Mouse (Mus musculus): ENCODE results near the gene Lgals7. TPM values are rescaled to one million over a fixed set of nuclear protein-coding genes. Genes with fewer than 3 reads are reported as not detected.

Lgals7 gene
- polyA plus RNA-seq, 1 experiment: 1.2 TPM

GRCm38 (mm10) chr7:28827338-28827737 is 36.3 kb upstream of the Lgals7 start:
- Histone ChIP-seq H3K4me3 (ENCODE audit: insufficient read depth, low read length) (no peak overlapping the region), H3K4me1 (ENCODE audit: control insufficient read depth, insufficient read depth, low read length) (peaks cover 3% of the 10 kb centered on the region), H3K27ac (ENCODE audit: insufficient read depth, low read length) (no peak overlapping the region)
- TF ChIP-seq POLR2A (IDR thresholded peaks at IDR 0.05; ENCODE audit: extremely low read depth, insufficient read depth, low read length) (no peak), CTCF (IDR thresholded peaks at IDR 0.05; ENCODE audit: extremely low read depth, insufficient read depth, low read length) (no peak)

DNA sequence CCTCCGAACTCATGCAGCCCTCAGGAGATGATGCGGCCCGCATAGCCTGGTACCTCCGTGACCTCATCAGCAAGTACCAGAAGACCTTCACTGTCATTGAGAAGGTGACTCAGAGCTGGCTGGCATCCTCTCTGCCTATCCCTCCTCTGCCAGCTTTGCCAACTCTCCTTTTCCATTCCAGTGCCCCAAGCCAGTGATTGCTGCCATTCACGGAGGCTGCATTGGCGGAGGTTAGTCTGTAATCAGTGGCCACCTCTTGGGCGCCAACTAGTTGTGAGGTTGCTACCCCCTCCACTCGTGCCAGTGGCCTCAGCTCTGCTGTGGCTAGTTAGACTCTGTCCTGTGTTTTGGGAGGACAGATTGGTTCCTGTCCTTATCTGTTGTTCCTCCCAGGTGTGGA is 33.8 kb upstream of the Lgals7 start:
- peaks cover 1% of the 10 kb centered on the region; the same call in 1 of the 2 replicates for H3K4me1 ChIP-seq (ENCODE audit: control insufficient read depth, insufficient read depth, low read length)
- TF ChIP-seq POLR2A (IDR thresholded peaks at IDR 0.05; ENCODE audit: extremely low read depth, insufficient read depth, low read length): no peak
- no peak for TF ChIP-seq CTCF (IDR thresholded peaks at IDR 0.05; ENCODE audit: extremely low read depth, insufficient read depth, low read length)
- no peak overlapping the region for H3K27ac ChIP-seq (ENCODE audit: insufficient read depth, low read length)
- H3K4me3 ChIP-seq (ENCODE audit: insufficient read depth, low read length): no peak overlapping the region

DNA sequence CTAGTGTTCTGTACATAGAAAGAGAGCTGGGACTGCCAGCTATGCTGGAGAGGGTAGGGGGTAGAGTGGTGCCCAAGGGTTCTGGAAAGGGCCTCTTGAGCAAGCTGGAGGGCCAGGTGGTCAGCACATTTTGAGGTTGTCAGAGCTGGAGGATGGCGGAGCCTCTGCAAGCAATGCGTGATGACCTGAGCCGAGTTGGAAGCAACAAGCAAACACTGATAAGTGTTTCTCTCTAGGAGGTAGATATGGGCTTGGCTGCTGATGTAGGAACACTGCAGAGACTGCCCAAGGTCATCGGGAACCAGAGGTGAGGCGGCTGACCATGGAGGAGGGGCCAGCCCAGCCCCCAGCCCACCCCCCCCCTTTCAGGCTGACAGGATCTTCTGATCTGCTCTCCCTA is 32.7 kb upstream of the Lgals7 start:
- Histone ChIP-seq H3K4me3 (ENCODE audit: insufficient read depth, low read length) (no peak overlapping the region), H3K27ac (ENCODE audit: insufficient read depth, low read length) (no peak overlapping the region), H3K4me1 (ENCODE audit: control insufficient read depth, insufficient read depth, low read length) (no peaks in the 10 kb centered on the region; the same call in 1 of the 2 replicates)
- no peak for TF ChIP-seq CTCF (IDR thresholded peaks at IDR 0.05; ENCODE audit: extremely low read depth, insufficient read depth, low read length)
- no peak for TF ChIP-seq POLR2A (IDR thresholded peaks at IDR 0.05; ENCODE audit: extremely low read depth, insufficient read depth, low read length)

DNA sequence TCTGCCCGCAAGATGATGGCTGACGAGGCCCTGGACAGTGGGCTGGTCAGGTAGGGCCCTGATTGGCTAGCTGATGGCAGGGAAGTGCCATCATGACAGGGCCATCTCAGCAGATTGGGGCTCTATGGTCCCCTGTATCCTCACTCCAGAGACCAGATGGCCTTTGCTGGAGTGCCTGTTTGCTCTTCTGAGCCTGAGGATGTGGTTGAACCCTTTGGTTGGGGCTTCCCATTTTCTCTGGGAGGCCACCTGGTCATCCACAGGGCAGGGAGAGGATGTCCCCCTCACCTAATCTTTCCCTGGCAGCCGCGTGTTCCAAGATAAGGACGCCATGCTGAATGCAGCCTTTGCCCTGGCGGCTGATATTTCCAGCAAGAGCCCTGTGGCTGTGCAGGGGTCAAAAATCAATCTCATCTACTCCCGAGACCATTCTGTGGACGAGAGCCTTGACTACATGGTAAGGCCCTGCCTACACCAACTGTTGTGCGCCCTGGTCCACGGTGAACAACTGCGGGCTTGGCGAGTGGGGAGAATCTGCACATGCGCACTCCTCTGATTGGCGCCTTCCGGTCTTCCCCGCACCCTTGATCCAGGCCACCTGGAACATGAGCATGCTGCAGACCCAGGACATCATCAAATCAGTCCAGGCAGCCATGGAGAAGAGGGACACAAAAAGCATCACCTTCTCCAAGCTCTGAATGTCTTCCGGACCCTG is 32.1 kb upstream of the Lgals7 start:
- no peak overlapping the region for H3K4me3 ChIP-seq (ENCODE audit: insufficient read depth, low read length)
- H3K4me1 ChIP-seq (ENCODE audit: control insufficient read depth, insufficient read depth, low read length): no peaks in the 10 kb centered on the region; the same call in 1 of the 2 replicates
- no peak overlapping the region for H3K27ac ChIP-seq (ENCODE audit: insufficient read depth, low read length)
- TF ChIP-seq CTCF (IDR thresholded peaks at IDR 0.05; ENCODE audit: extremely low read depth, insufficient read depth, low read length) (no peak), POLR2A (IDR thresholded peaks at IDR 0.05; ENCODE audit: extremely low read depth, insufficient read depth, low read length) (no peak)

DNA sequence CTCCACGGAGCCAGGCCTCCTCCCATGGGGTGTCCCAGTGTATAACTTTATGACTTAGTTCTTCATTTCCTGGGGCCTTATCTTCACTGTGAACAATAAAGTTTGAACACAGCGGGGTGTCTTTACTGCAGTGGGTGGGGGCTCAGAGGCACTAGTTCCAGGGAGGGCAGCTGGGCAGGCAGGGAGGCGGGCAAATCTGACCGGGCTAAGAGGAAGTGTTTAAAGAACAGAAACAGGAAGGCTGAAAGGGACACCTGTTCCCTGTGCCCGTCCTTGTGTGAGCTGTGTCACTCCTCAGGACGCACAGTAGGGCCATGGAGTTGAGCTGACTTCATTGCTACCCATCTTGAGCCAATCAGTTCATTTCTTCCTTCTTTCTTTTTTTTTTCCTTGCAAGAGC is 31.5 kb upstream of the Lgals7 start:
- Histone ChIP-seq H3K4me3 (ENCODE audit: insufficient read depth, low read length) (no peak overlapping the region), H3K4me1 (ENCODE audit: control insufficient read depth, insufficient read depth, low read length) (no peaks in the 10 kb centered on the region; the same call in 1 of the 2 replicates), H3K27ac (ENCODE audit: insufficient read depth, low read length) (no peak overlapping the region)
- TF ChIP-seq CTCF (IDR thresholded peaks at IDR 0.05; ENCODE audit: extremely low read depth, insufficient read depth, low read length): no peak
- no peak for TF ChIP-seq POLR2A (IDR thresholded peaks at IDR 0.05; ENCODE audit: extremely low read depth, insufficient read depth, low read length)

DNA sequence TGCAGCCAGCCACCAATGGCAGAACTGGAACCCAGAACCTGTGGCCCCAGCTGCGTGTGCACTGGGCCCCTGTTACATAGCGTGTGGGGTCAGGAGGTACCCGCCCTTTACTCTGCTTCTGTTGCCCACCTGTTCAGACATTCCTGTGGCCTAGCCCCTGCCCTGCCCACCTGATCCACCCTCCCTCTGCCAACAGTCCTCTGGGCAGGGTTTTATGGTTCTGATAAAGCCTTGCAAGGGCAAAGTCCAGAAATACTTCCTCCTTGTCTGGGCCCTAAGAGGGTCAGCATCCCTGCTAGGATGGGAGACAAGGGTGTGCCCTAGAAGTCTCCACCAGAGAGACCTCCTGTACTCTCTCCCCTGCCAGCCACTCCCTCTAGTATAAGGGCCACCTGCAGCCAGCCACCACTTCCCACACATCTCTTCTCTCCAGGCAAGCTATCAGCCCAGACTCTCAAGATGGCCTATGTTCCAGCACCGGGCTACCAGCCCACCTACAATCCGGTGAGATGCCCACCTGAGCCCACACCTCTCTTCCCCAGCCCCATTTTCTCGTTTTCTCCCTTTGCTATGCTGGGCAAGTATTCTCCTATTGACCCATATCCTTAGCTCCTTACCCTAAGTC is 29.8 kb upstream of the Lgals7 start, which contains the start of gene Lgals4:
Lgals4 (plus strand) TSS at position 132 of the 625 bp plus-strand sequence.
- no peak within 1 kb of the TSS for H3K27ac ChIP-seq (ENCODE audit: insufficient read depth, low read length)
- no peak within 1 kb of the TSS for H3K4me3 ChIP-seq (ENCODE audit: insufficient read depth, low read length)
- TF ChIP-seq POLR2A (IDR thresholded peaks at IDR 0.05; ENCODE audit: extremely low read depth, insufficient read depth, low read length) (no peak), CTCF (IDR thresholded peaks at IDR 0.05; ENCODE audit: extremely low read depth, insufficient read depth, low read length) (no peak)
- no peaks in the 10 kb centered on the region; the same call in 1 of the 2 replicates for H3K4me1 ChIP-seq (ENCODE audit: control insufficient read depth, insufficient read depth, low read length)

GRCm38 (mm10) chr7:28836936-28837335 is 26.7 kb upstream of the Lgals7 start:
- TF ChIP-seq POLR2A (IDR thresholded peaks at IDR 0.05; ENCODE audit: extremely low read depth, insufficient read depth, low read length) (no peak), CTCF (IDR thresholded peaks at IDR 0.05; ENCODE audit: extremely low read depth, insufficient read depth, low read length) (no peak)
- H3K4me1 ChIP-seq (ENCODE audit: control insufficient read depth, insufficient read depth, low read length): no peaks in the 10 kb centered on the region
- no peak overlapping the region for H3K27ac ChIP-seq (ENCODE audit: insufficient read depth, low read length)
- H3K4me3 ChIP-seq (ENCODE audit: insufficient read depth, low read length): no peak overlapping the region

DNA sequence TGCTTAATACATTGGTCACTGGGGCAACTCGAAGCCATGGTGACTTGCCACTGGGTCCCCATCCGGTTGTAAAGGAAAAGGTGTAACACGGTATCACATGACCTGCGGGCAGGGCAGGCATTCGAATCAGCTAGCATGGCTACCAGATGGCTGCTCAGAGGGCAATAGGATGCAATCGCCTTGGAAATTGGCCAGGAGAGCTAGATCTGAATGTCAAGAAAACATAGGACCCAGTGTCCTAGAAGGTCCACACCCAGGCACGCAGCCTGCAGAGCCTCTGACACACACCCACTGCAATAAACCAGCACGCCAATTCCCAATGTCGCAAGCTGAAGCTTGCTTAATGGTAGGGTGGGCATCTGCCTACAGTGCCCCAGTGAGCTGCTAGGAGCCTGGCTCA is 25.3 kb upstream of the Lgals7 start:
- Histone ChIP-seq H3K4me3 (ENCODE audit: insufficient read depth, low read length) (no peak overlapping the region), H3K4me1 (ENCODE audit: control insufficient read depth, insufficient read depth, low read length) (no peaks in the 10 kb centered on the region), H3K27ac (ENCODE audit: insufficient read depth, low read length) (no peak overlapping the region)
- TF ChIP-seq POLR2A (IDR thresholded peaks at IDR 0.05; ENCODE audit: extremely low read depth, insufficient read depth, low read length) (no peak), CTCF (IDR thresholded peaks at IDR 0.05; ENCODE audit: extremely low read depth, insufficient read depth, low read length) (no peak)

DNA sequence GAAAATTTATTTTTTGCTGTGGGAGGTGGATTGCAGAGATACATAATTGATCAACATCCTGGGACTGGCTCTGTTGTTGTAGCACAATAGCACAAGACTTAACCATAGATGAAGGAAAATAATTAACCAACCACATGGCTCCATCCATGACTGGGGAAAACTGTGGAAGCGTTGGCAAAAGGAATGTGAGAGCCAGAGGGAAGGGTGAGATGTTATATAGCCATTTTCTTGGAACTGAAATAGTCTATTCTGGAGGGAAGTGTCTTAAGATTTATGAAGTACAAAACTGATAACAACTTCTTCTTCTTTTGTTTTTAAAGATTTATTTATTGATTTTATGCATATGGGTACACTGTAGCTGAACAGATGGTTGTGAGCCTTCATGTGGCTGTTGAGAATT is 16.4 kb upstream of the Lgals7 start:
- Histone ChIP-seq H3K4me1 (ENCODE audit: control insufficient read depth, insufficient read depth, low read length) (no peaks in the 10 kb centered on the region), H3K4me3 (ENCODE audit: insufficient read depth, low read length) (no peak overlapping the region), H3K27ac (ENCODE audit: insufficient read depth, low read length) (no peak overlapping the region)
- TF ChIP-seq POLR2A (IDR thresholded peaks at IDR 0.05; ENCODE audit: extremely low read depth, insufficient read depth, low read length) (no peak), CTCF (IDR thresholded peaks at IDR 0.05; ENCODE audit: extremely low read depth, insufficient read depth, low read length) (no peak)
